Mouse (Mus musculus) CH12.LX (cell line): ENCODE data around the gene Fam162a. TPM values are rescaled to one million over a fixed set of nuclear protein-coding genes. Genes with fewer than 3 reads are reported as not detected.
A peak's percentile ranks its signal among the peaks of the same experiment; 100 is the strongest.

Source experiments
- DNase-seq: peaks from one replicate; pipeline ENCODE4 v3.0.0-alpha.2; 2013; ENCODE audit errors: extremely low read depth
- H3K27ac ChIP-seq: 2 replicates; pipeline ENCODE4 v1.5.1; 2012; ENCODE audit warnings: low read depth, mild to moderate bottlenecking, control low read depth, moderate library complexity; ENCODE audit not compliant: insufficient read depth
- H3K27me3 ChIP-seq: replicated peaks from 2 replicates; pipeline ENCODE3; 2012; ENCODE audit warnings: inconsistent platforms
- H3K36me3 ChIP-seq, 2 experiments: replicated peaks in 1 of 2; 2 replicates each; pipeline versions ENCODE3 to v1.6.1; 2012; ENCODE audit warnings: inconsistent platforms in 1 of 2, low read length in 1 of 2, mild to moderate bottlenecking in 1 of 2, mixed read lengths in 1 of 2, moderate library complexity in 1 of 2; ENCODE audit not compliant: control insufficient read depth in 1 of 2, insufficient read depth in 1 of 2
- H3K4me1 ChIP-seq, 2 experiments: 2 replicates each; pipeline ENCODE4 v1.6.1; 2012; ENCODE audit warnings: inconsistent platforms in 1 of 2, moderate library complexity in 1 of 2; ENCODE audit not compliant: insufficient read depth in 2 of 2, control insufficient read depth in 1 of 2
- H3K4me2 ChIP-seq: 2 replicates; pipeline ENCODE4 v1.6.1; 2012; ENCODE audit warnings: low read depth, mild to moderate bottlenecking, control low read depth; ENCODE audit not compliant: poor library complexity, insufficient read depth, severe bottlenecking
- H3K4me3 ChIP-seq, 3 experiments: fragments of 150-350 bp in 1 of 3; sonication (generic) in 1 of 3; replicated peaks in 1 of 3; 2 replicates each; pipeline versions ENCODE3 to v1.5.1; 2011 to 2012; ENCODE audit warnings: low read depth in 2 of 3, low read length in 2 of 3, mild to moderate bottlenecking in 2 of 3, moderate library complexity in 2 of 3, control low read depth in 1 of 3, improper control_type of control experiment in 1 of 3, inconsistent platforms in 1 of 3, mixed read lengths in 1 of 3; ENCODE audit not compliant: poor library complexity in 1 of 3
- H3K79me2 ChIP-seq: replicated peaks from 2 replicates; pipeline ENCODE4 v1.6.1; 2012; ENCODE audit warnings: mild to moderate bottlenecking, moderate library complexity; ENCODE audit not compliant: control insufficient read depth, poor library complexity, insufficient read depth, severe bottlenecking; ENCODE audit errors: extremely low read depth
- H3K9ac ChIP-seq: 2 replicates; pipeline ENCODE4 v1.6.1; 2012; ENCODE audit warnings: low read depth, mild to moderate bottlenecking, control low read depth, moderate library complexity; ENCODE audit not compliant: insufficient read depth
- H3K9me3 ChIP-seq: replicated peaks from 2 replicates; pipeline ENCODE3; 2012; ENCODE audit warnings: low read length, inconsistent platforms, mixed read lengths
- CHD1 ChIP-seq: IDR thresholded peaks from 2 replicates; pipeline ENCODE4 v1.6.1; 2012; ENCODE audit warnings: low read depth, low read length, improper control_type of control experiment, inconsistent platforms
- CHD2 ChIP-seq: IDR thresholded peaks from 2 replicates; pipeline ENCODE4 v1.6.1; 2011; ENCODE audit warnings: low read length, improper control_type of control experiment
- CTCF ChIP-seq, 2 experiments: IDR thresholded peaks in 1 of 2; conservative IDR thresholded peaks in 1 of 2; 2 replicates each; pipeline ENCODE4 v1.5.1; 2011 to 2012; ENCODE audit warnings: low read depth in 2 of 2, low read length in 2 of 2, improper control_type of control experiment in 1 of 2, inconsistent platforms in 1 of 2, mild to moderate bottlenecking in 1 of 2, moderate library complexity in 1 of 2
- E2F4 ChIP-seq: IDR thresholded peaks from 2 replicates; pipeline ENCODE4 v1.6.1; 2011; ENCODE audit warnings: low read depth, low read length, improper control_type of control experiment; ENCODE audit not compliant: insufficient replicate concordance
- EP300 ChIP-seq: IDR thresholded peaks from 2 replicates; pipeline ENCODE4 v1.6.1; 2011; ENCODE audit warnings: low read length, improper control_type of control experiment
- IRF4 ChIP-seq: IDR thresholded peaks from 2 replicates; pipeline ENCODE4 v1.6.1; 2014; ENCODE audit warnings: low read depth, mild to moderate bottlenecking, inconsistent platforms, low read length, improper control_type of control experiment
- JUN ChIP-seq: IDR thresholded peaks from 2 replicates; pipeline ENCODE4 v1.6.1; 2011; ENCODE audit warnings: low read depth, mild to moderate bottlenecking, low read length, improper control_type of control experiment, moderate library complexity; ENCODE audit not compliant: insufficient read depth
- NELFE ChIP-seq: IDR thresholded peaks from 2 replicates; pipeline ENCODE4 v1.6.1; 2011; ENCODE audit warnings: low read depth, low read length, improper control_type of control experiment
- NRF1 ChIP-seq: IDR thresholded peaks from 2 replicates; pipeline ENCODE4 v1.6.1; 2014; ENCODE audit warnings: low read depth, mild to moderate bottlenecking, inconsistent platforms, low read length, improper control_type of control experiment, moderate library complexity
- POLR2AphosphoS2 ChIP-seq: IDR thresholded peaks from 2 replicates; pipeline ENCODE4 v1.6.1; 2011; ENCODE audit warnings: low read depth, low read length, improper control_type of control experiment
- TBP ChIP-seq: conservative IDR thresholded peaks from 2 replicates; pipeline ENCODE4 v1.6.1; 2011; ENCODE audit warnings: low read depth, low read length, improper control_type of control experiment
- USF1 ChIP-seq: IDR thresholded peaks from 2 replicates; pipeline ENCODE4 v1.6.1; 2014; ENCODE audit warnings: low read depth, mild to moderate bottlenecking, inconsistent platforms, low read length, improper control_type of control experiment
- USF2 ChIP-seq: conservative IDR thresholded peaks from 2 replicates; pipeline ENCODE4 v1.6.1; 2011; ENCODE audit warnings: low read depth, low read length, improper control_type of control experiment
- ZC3H11A ChIP-seq: IDR thresholded peaks from 2 replicates; pipeline ENCODE4 v1.6.1; 2012; ENCODE audit warnings: low read depth, mild to moderate bottlenecking, inconsistent platforms, low read length, improper control_type of control experiment
- ZKSCAN1 ChIP-seq: IDR thresholded peaks from 2 replicates; pipeline ENCODE4 v1.6.1; 2012; ENCODE audit warnings: low read depth, inconsistent platforms, low read length, improper control_type of control experiment, borderline replicate concordance
- dilution Hi-C: fragments of 300-500 bp; cut with MboI; formaldehyde crosslinking; loops from 2 replicates; pipeline ENCODE4 v1.14.3; 2020; ENCODE audit warnings: low sequenced_read_pairs; ENCODE audit not compliant: extremely low pct_unique_long_range_greater_than_20kb, extremely low pct_ligation_motif_present
- in situ Hi-C: fragments of 300-500 bp; cut with MboI; formaldehyde crosslinking; loops from 3 replicates; pipeline ENCODE4 v1.14.3; 2019; ENCODE audit warnings: low sequenced_read_pairs, low pct_ligation_motif_present, low pct_unique_long_range_greater_than_20kb, mixed read lengths
- polyA plus RNA-seq: library from polyadenylated mRNA; unstranded; fragments of >175 nt; gene quantifications from 2 replicates; pipeline ENCODE4 v1.2.1, GENCODE M21; 2012; ENCODE audit warnings: low read depth; ENCODE audit not compliant: insufficient read length
- total RNA-seq, 2 experiments: library from RNA; depleted of rRNA; stranded (reverse); fragments of 300-350 nt in 1 of 2; fragments of >200 nt in 1 of 2; gene quantifications; 2 replicates each; pipeline ENCODE4 v1.2.3; 2012 to 2014

Fam162a gene
- total and polyA plus RNA-seq, 3 experiments: 172 to 419 (median 369) TPM

- H3K36me3 ChIP-seq: peaks cover 46 to 90% of the 10 kb centered on the region in 2 experiments
- no peak for DNase-seq
- no peak overlapping the region for H3K9ac ChIP-seq
- H3K4me2 ChIP-seq: no peak overlapping the region
- H3K4me3 ChIP-seq: no peak overlapping the region
- peaks cover 7% of the 10 kb centered on the region for H3K9me3 ChIP-seq
- TF ChIP-seq EP300 (no peak), IRF4 (no peak), NRF1 (no peak), ZC3H11A (no peak), CHD1 (no peak), E2F4 (no peak), ZKSCAN1 (no peak), USF1 (no peak), POLR2AphosphoS2 (no peak)
- dilution Hi-C loops (no loop called here), in situ Hi-C loops (no loop called here)
- peaks cover 3 to 7% of the 10 kb centered on the region in 2 experiments; a peak in 2 of 4 replicates for H3K4me1 ChIP-seq
- no peaks in the 10 kb centered on the region for H3K27me3 ChIP-seq
- no peaks in the 10 kb centered on the region for H3K79me2 ChIP-seq
- H3K27ac ChIP-seq: no peak overlapping the region
Observed at GRCm38 (mm10) chr16:36051491-36051890, 19.9 kb downstream of the Fam162a start.

GRCm38 (mm10) chr16:36047538-36047937, 23.9 kb downstream of the Fam162a start:
- Histone ChIP-seq H3K4me1 (peaks cover 3 to 20% of the 10 kb centered on the region in 2 experiments; a peak in 3 of 4 replicates), H3K9me3 (peaks cover 7% of the 10 kb centered on the region), H3K9ac (no peak overlapping the region), H3K27me3 (no peaks in the 10 kb centered on the region), H3K36me3 (peaks cover 72 to 92% of the 10 kb centered on the region in 2 experiments), H3K4me2 (no peak overlapping the region), H3K4me3 (no peak overlapping the region), H3K27ac (no peak overlapping the region), H3K79me2 (0 out of 2 replicates have a peak, but pooled peaks cover 2% of the 10 kb centered on the region)
- dilution Hi-C loops: no loop called here
- DNase-seq: no peak
- no peak for TF ChIP-seq TBP
- peak in 1 of 2 experiments; percentile 19; a peak in 2 of 4 replicates for TF ChIP-seq CTCF (conservative IDR thresholded peaks at IDR 0.05 in 1 of 2, IDR thresholded peaks at IDR 0.05 in 1 of 2; ENCODE audit: low read depth in 2 of 2, low read length in 2 of 2)
- no peak for TF ChIP-seq NRF1
- no peak for TF ChIP-seq USF2
- in situ Hi-C loops: no loop called here

- peaks cover 45 to 63% of the 10 kb centered on the region in 2 experiments for H3K36me3 ChIP-seq
- H3K4me2 ChIP-seq: no peak overlapping the region
- peaks cover 14% of the 10 kb centered on the region for H3K79me2 ChIP-seq
- H3K4me3 ChIP-seq: no peak overlapping the region
- dilution Hi-C loops: no loop called here
- no peak overlapping the region for H3K27ac ChIP-seq
- TF ChIP-seq NELFE (no peak), POLR2AphosphoS2 (0 out of 2 replicates have a peak, but pooled peaks have one; percentile 45), CHD2 (no peak), E2F4 (no peak), JUN (no peak)
- in situ Hi-C loops: no loop called here
- no peak overlapping the region for H3K9ac ChIP-seq
- peaks cover 7% of the 10 kb centered on the region for H3K9me3 ChIP-seq
- H3K4me1 ChIP-seq: peaks cover 3 to 30% of the 10 kb centered on the region in 2 experiments; a peak in 3 of 4 replicates
- no peaks in the 10 kb centered on the region for H3K27me3 ChIP-seq
- DNase-seq: no peak
Observed at GRCm38 (mm10) chr16:36043964-36044363, 27.4 kb downstream of the Fam162a start.
